14 mouse cellular contexts compared by ENCODE assay signal in genomic region chr14:62910859-62911258, GRCm38 (mm10).
"Had no signal": no experiment of that assay in that cellular context is flagged by ENCODE, and none has a peak within 500 bp of the region (broad histone marks: within the 10 kb centered on the region; RNA-seq: fewer than 3 reads in every experiment).

No protein-coding gene starts in this region.

- H3K36me3 ChIP-seq: limb, embryonic 10.5 days; liver, embryonic 15.5 days; neural tube, embryonic 13.5 days had no signal

- H3K4me1 ChIP-seq: limb, embryonic 10.5 days; liver, embryonic 15.5 days had no signal

- H3K4me2 ChIP-seq: liver, embryonic 11.5 days; liver, embryonic 15.5 days; neural tube, embryonic 13.5 days had no signal

- H3K27me3 ChIP-seq: liver, embryonic 15.5 days; neural tube, embryonic 13.5 days had no signal

- H3K27ac ChIP-seq: kidney, postnatal 0 days; limb, embryonic 10.5 days; liver, embryonic 15.5 days; neural tube, embryonic 13.5 days had no signal

- H3K9ac ChIP-seq: liver, embryonic 15.5 days; neural tube, embryonic 13.5 days had no signal

- DNase-seq: kidney, adult 11 months; kidney, adult 9 months; kidney, postnatal 36 days; lung, adult 2 months; lung, postnatal 36 days; midbrain, embryonic 14.5 days; retina, postnatal 1 day; thymus, postnatal 4 days had no signal

- H3K4me3 ChIP-seq: limb, embryonic 10.5 days; liver, embryonic 15.5 days; neural tube, embryonic 13.5 days had no signal

- H3K9me3 ChIP-seq: limb, embryonic 10.5 days; liver, embryonic 15.5 days; neural tube, embryonic 13.5 days had no signal

- ATAC-seq: lung, postnatal 0 days had no signal
